Mouse (Mus musculus) midbrain, embryonic 14.5 days (tissue): ENCODE data around the gene Tuba1b. TPM values are rescaled to one million over a fixed set of nuclear protein-coding genes. Genes with fewer than 3 reads are reported as not detected.

ENCODE experiments used
- polyA plus RNA-seq: library from polyadenylated mRNA; unstranded; fragments of >200 nt; fragmentation: Nextera tagmentation; extraction: Ambion mirVana; gene quantifications from 2 replicates; pipeline ENCODE4 v1.2.1, GENCODE M21; 2014

Tuba1b gene
- polyA plus RNA-seq, 1 experiment from 2014 or later, result 1,120 TPM

Other genes with a start within 250 kb of the Tuba1b start
- gene Ccdc65, start 226.4 kb downstream of the Tuba1b start, polyA plus RNA-seq, result 5.7 and 6.3 TPM in 2 replicates
- gene Fkbp11, start 206.4 kb downstream of the Tuba1b start, polyA plus RNA-seq, result 1.7 and 3.8 TPM in 2 replicates
- gene Arf3, start 171.4 kb downstream of the Tuba1b start, polyA plus RNA-seq, result 57.5 and 63.3 TPM in 2 replicates
- not detected in 2 replicates for gene Wnt10b, start 156.4 kb downstream of the Tuba1b start, polyA plus RNA-seq
- gene Wnt1, start 144.7 kb downstream of the Tuba1b start, polyA plus RNA-seq, result 1.3 and 4.1 TPM in 2 replicates
- gene Ddn, start 125.1 kb downstream of the Tuba1b start, polyA plus RNA-seq, result 0.57 and 0.66 TPM in 2 replicates
- 56.5 and 72.8 TPM in 2 replicates for gene Prkag1, start 103.0 kb downstream of the Tuba1b start, polyA plus RNA-seq
- 13.6 and 16.0 TPM in 2 replicates for gene Kmt2d, start 63.4 kb downstream of the Tuba1b start, polyA plus RNA-seq
- 23.7 and 31.9 TPM in 2 replicates for gene Rhebl1, start 40.0 kb downstream of the Tuba1b start, polyA plus RNA-seq
- 0.36 and 0.57 TPM in 2 replicates for gene Dhh, start 36.0 kb downstream of the Tuba1b start, polyA plus RNA-seq
- 11.2 and 19.4 TPM in 2 replicates for gene Lmbr1l, start 16.3 kb downstream of the Tuba1b start, polyA plus RNA-seq
- not detected in 2 replicates for gene Gm49450, start 19.0 kb upstream of the Tuba1b start, polyA plus RNA-seq
- 17,220 and 18,751 TPM in 2 replicates for gene Tuba1a, start 19.1 kb upstream of the Tuba1b start, polyA plus RNA-seq
- gene Tuba1c, start 95.3 kb upstream of the Tuba1b start, polyA plus RNA-seq, result 13.5 and 24.8 TPM in 2 replicates
- gene Prph, start 120.6 kb upstream of the Tuba1b start, polyA plus RNA-seq, result 11.7 and 15.5 TPM in 2 replicates
- gene Troap, start 140.0 kb upstream of the Tuba1b start, polyA plus RNA-seq, result 3.9 and 4.9 TPM in 2 replicates
- gene C1ql4, start 153.3 kb upstream of the Tuba1b start, polyA plus RNA-seq, result 13.2 and 13.7 TPM in 2 replicates
- gene Dnajc22, start 158.6 kb upstream of the Tuba1b start, polyA plus RNA-seq, result 0.71 and 1.6 TPM in 2 replicates
- gene Spats2, start 191.4 kb upstream of the Tuba1b start, polyA plus RNA-seq, result 36.2 and 41.6 TPM in 2 replicates